Mouse (Mus musculus) CH12.LX (cell line): ENCODE data around the gene Hist1h2af. TPM values are rescaled to one million over a fixed set of nuclear protein-coding genes. Genes with fewer than 3 reads are reported as not detected.
"Not testable (repeated sequence)": the region's sequence is repeated elsewhere in the genome, so short reads cannot be mapped to it uniquely, and the experiment has no call there.

ENCODE experiments used
- DNase-seq: peaks from one replicate; pipeline ENCODE4 v3.0.0-alpha.2; 2013; ENCODE audit errors: extremely low read depth
- H3K27ac ChIP-seq: 2 replicates; pipeline ENCODE4 v1.5.1; 2012; ENCODE audit warnings: low read depth, mild to moderate bottlenecking, control low read depth, moderate library complexity; ENCODE audit not compliant: insufficient read depth
- H3K27me3 ChIP-seq: replicated peaks from 2 replicates; pipeline ENCODE3; 2012; ENCODE audit warnings: inconsistent platforms
- H3K36me3 ChIP-seq, 2 experiments: replicated peaks in 1 of 2; 2 replicates each; pipeline versions ENCODE3 to v1.6.1; 2012; ENCODE audit warnings: inconsistent platforms in 1 of 2, low read length in 1 of 2, mild to moderate bottlenecking in 1 of 2, mixed read lengths in 1 of 2, moderate library complexity in 1 of 2; ENCODE audit not compliant: control insufficient read depth in 1 of 2, insufficient read depth in 1 of 2
- H3K4me1 ChIP-seq, 2 experiments: 2 replicates each; pipeline ENCODE4 v1.6.1; 2012; ENCODE audit warnings: inconsistent platforms in 1 of 2, moderate library complexity in 1 of 2; ENCODE audit not compliant: insufficient read depth in 2 of 2, control insufficient read depth in 1 of 2
- H3K4me2 ChIP-seq: 2 replicates; pipeline ENCODE4 v1.6.1; 2012; ENCODE audit warnings: low read depth, mild to moderate bottlenecking, control low read depth; ENCODE audit not compliant: poor library complexity, insufficient read depth, severe bottlenecking
- H3K4me3 ChIP-seq, 3 experiments: fragments of 150-350 bp in 1 of 3; sonication (generic) in 1 of 3; replicated peaks in 1 of 3; 2 replicates each; pipeline versions ENCODE3 to v1.5.1; 2011 to 2012; ENCODE audit warnings: low read depth in 2 of 3, low read length in 2 of 3, mild to moderate bottlenecking in 2 of 3, moderate library complexity in 2 of 3, control low read depth in 1 of 3, improper control_type of control experiment in 1 of 3, inconsistent platforms in 1 of 3, mixed read lengths in 1 of 3; ENCODE audit not compliant: poor library complexity in 1 of 3
- H3K79me2 ChIP-seq: replicated peaks from 2 replicates; pipeline ENCODE4 v1.6.1; 2012; ENCODE audit warnings: mild to moderate bottlenecking, moderate library complexity; ENCODE audit not compliant: control insufficient read depth, poor library complexity, insufficient read depth, severe bottlenecking; ENCODE audit errors: extremely low read depth
- H3K9ac ChIP-seq: 2 replicates; pipeline ENCODE4 v1.6.1; 2012; ENCODE audit warnings: low read depth, mild to moderate bottlenecking, control low read depth, moderate library complexity; ENCODE audit not compliant: insufficient read depth
- H3K9me3 ChIP-seq: replicated peaks from 2 replicates; pipeline ENCODE3; 2012; ENCODE audit warnings: low read length, inconsistent platforms, mixed read lengths
- CHD1 ChIP-seq: IDR thresholded peaks from 2 replicates; pipeline ENCODE4 v1.6.1; 2012; ENCODE audit warnings: low read depth, low read length, improper control_type of control experiment, inconsistent platforms
- CHD2 ChIP-seq: IDR thresholded peaks from 2 replicates; pipeline ENCODE4 v1.6.1; 2011; ENCODE audit warnings: low read length, improper control_type of control experiment
- E2F4 ChIP-seq: IDR thresholded peaks from 2 replicates; pipeline ENCODE4 v1.6.1; 2011; ENCODE audit warnings: low read depth, low read length, improper control_type of control experiment; ENCODE audit not compliant: insufficient replicate concordance
- HCFC1 ChIP-seq: IDR thresholded peaks from 2 replicates; pipeline ENCODE4 v1.6.1; 2012; ENCODE audit warnings: low read depth, mild to moderate bottlenecking, inconsistent platforms, low read length, improper control_type of control experiment
- MEF2A ChIP-seq: IDR thresholded peaks from 2 replicates; pipeline ENCODE4 v1.6.1; 2014; ENCODE audit warnings: low read depth, mild to moderate bottlenecking, inconsistent platforms, low read length, improper control_type of control experiment, borderline replicate concordance
- MXI1 ChIP-seq: IDR thresholded peaks from 2 replicates; pipeline ENCODE4 v1.6.1; 2011; ENCODE audit warnings: mild to moderate bottlenecking, low read depth, low read length, improper control_type of control experiment
- NELFE ChIP-seq: IDR thresholded peaks from 2 replicates; pipeline ENCODE4 v1.6.1; 2011; ENCODE audit warnings: low read depth, low read length, improper control_type of control experiment
- NRF1 ChIP-seq: IDR thresholded peaks from 2 replicates; pipeline ENCODE4 v1.6.1; 2014; ENCODE audit warnings: low read depth, mild to moderate bottlenecking, inconsistent platforms, low read length, improper control_type of control experiment, moderate library complexity
- POLR2A ChIP-seq: IDR thresholded peaks from 2 replicates; pipeline ENCODE4 v1.6.1; 2011; ENCODE audit warnings: low read depth, mild to moderate bottlenecking, improper control_type of control experiment, low read length
- POLR2AphosphoS2 ChIP-seq: IDR thresholded peaks from 2 replicates; pipeline ENCODE4 v1.6.1; 2011; ENCODE audit warnings: low read depth, low read length, improper control_type of control experiment
- RCOR1 ChIP-seq: conservative IDR thresholded peaks from 2 replicates; pipeline ENCODE4 v1.6.1; 2012; ENCODE audit warnings: low read depth, mild to moderate bottlenecking, inconsistent platforms, low read length, improper control_type of control experiment
- SIN3A ChIP-seq: IDR thresholded peaks from 2 replicates; pipeline ENCODE4 v1.6.1; 2012; ENCODE audit warnings: low read length, improper control_type of control experiment, inconsistent platforms
- TBP ChIP-seq: conservative IDR thresholded peaks from 2 replicates; pipeline ENCODE4 v1.6.1; 2011; ENCODE audit warnings: low read depth, low read length, improper control_type of control experiment
- TCF12 ChIP-seq: IDR thresholded peaks from 2 replicates; pipeline ENCODE4 v1.6.1; 2014; ENCODE audit warnings: low read depth, mild to moderate bottlenecking, inconsistent platforms, low read length, improper control_type of control experiment
- UBTF ChIP-seq: IDR thresholded peaks from 2 replicates; pipeline ENCODE4 v1.6.1; 2012; ENCODE audit warnings: low read depth, mild to moderate bottlenecking, inconsistent platforms, low read length, improper control_type of control experiment, moderate library complexity
- ZMIZ1 ChIP-seq: IDR thresholded peaks from 2 replicates; pipeline ENCODE4 v1.6.1; 2012; ENCODE audit warnings: low read depth, mild to moderate bottlenecking, inconsistent platforms, low read length, improper control_type of control experiment
- dilution Hi-C: fragments of 300-500 bp; cut with MboI; formaldehyde crosslinking; loops from 2 replicates; pipeline ENCODE4 v1.14.3; 2020; ENCODE audit warnings: low sequenced_read_pairs; ENCODE audit not compliant: extremely low pct_unique_long_range_greater_than_20kb, extremely low pct_ligation_motif_present
- in situ Hi-C: fragments of 300-500 bp; cut with MboI; formaldehyde crosslinking; loops from 3 replicates; pipeline ENCODE4 v1.14.3; 2019; ENCODE audit warnings: low sequenced_read_pairs, low pct_ligation_motif_present, low pct_unique_long_range_greater_than_20kb, mixed read lengths
- polyA plus RNA-seq: library from polyadenylated mRNA; unstranded; fragments of >175 nt; gene quantifications from 2 replicates; pipeline ENCODE4 v1.2.1, GENCODE M21; 2012; ENCODE audit warnings: low read depth; ENCODE audit not compliant: insufficient read length
- total RNA-seq, 2 experiments: library from RNA; depleted of rRNA; stranded (reverse); fragments of 300-350 nt in 1 of 2; fragments of >200 nt in 1 of 2; gene quantifications; 2 replicates each; pipeline ENCODE4 v1.2.3; 2012 to 2014

Hist1h2af gene
- total and polyA plus RNA-seq, 3 experiments = 57.1 to 932 (median 68.6) TPM

DNA sequence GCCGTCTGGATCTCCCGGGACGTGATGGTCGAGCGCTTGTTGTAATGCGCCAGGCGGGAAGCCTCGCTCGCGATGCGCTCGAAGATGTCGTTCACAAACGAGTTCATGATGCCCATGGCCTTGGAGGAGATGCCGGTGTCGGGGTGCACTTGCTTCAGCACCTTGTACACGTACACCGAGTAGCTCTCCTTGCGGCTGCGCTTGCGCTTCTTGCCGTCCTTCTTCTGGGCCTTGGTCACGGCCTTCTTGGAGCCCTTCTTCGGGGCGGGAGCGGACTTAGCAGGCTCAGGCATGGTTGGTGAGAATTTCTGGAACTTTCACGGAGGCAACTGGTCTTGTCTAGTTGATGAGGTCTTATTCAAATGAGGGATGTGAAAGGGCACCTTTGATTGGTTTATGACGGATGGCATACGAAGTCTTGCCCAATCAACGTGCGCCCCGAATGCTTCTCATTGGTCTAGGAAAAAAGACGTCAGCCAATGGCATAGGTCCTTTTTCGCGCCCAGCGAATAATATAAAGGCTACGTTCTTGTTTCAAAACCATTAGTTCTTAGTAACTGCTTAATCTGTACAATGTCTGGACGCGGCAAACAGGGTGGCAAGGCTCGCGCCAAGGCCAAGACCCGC is 40.3 kb downstream of the Hist1h2af start, which contains the start of the genes Hist1h2bf and Hist1h2ad:
TSS of gene Hist1h2bf (minus strand) at position 299 of the 627 bp plus-strand sequence.
TSS of gene Hist1h2ad (plus strand) at position 484 of the 627 bp plus-strand sequence.
- Histone ChIP-seq H3K4me1 (peaks cover 0 to 15% of the 10 kb centered on the region in 2 experiments; a peak in 2 of 4 replicates), H3K9ac (peak within 1 kb of the TSS; percentile 91), H3K27ac (peak within 1 kb of the TSS; percentile 93), H3K4me3 (peak within 1 kb of the TSS; percentile 34 to 59 (median 39)), H3K4me2 (peak within 1 kb of the TSS; percentile 76)
- H3K36me3 ChIP-seq, H3K27me3 ChIP-seq, dilution Hi-C loops, H3K79me2 ChIP-seq, H3K9me3 ChIP-seq: not testable (repeated sequence)
- TF ChIP-seq E2F4 = peak; percentile 98
- peak; percentile 58; the same call in 1 of the 2 replicates for TF ChIP-seq MXI1
- peak; percentile 42 for TF ChIP-seq POLR2A
- 0 out of 2 replicates have a peak, but pooled peaks have one; percentile 24 for TF ChIP-seq MEF2A
- TF ChIP-seq TBP = peak; percentile 98
- peak; percentile 98 for TF ChIP-seq CHD2
- 0 out of 2 replicates have a peak, but pooled peaks have one; percentile 90 for TF ChIP-seq ZMIZ1
- TF ChIP-seq NRF1 = peak; percentile 18
- TF ChIP-seq TCF12 = peak; percentile 96
- peak; percentile 17; the same call in 1 of the 2 replicates for TF ChIP-seq HCFC1
- peak; percentile 5; the same call in 1 of the 2 replicates for TF ChIP-seq UBTF
- TF ChIP-seq SIN3A = 0 out of 2 replicates have a peak, but pooled peaks have one; percentile 57
- peak; percentile 99 for DNase-seq
- in situ Hi-C loops = loop anchor here (25.0 kb wide), 1 partner anchor 1837 kb away; the partner anchor contains the start of gene Hist1h4j

DNA sequence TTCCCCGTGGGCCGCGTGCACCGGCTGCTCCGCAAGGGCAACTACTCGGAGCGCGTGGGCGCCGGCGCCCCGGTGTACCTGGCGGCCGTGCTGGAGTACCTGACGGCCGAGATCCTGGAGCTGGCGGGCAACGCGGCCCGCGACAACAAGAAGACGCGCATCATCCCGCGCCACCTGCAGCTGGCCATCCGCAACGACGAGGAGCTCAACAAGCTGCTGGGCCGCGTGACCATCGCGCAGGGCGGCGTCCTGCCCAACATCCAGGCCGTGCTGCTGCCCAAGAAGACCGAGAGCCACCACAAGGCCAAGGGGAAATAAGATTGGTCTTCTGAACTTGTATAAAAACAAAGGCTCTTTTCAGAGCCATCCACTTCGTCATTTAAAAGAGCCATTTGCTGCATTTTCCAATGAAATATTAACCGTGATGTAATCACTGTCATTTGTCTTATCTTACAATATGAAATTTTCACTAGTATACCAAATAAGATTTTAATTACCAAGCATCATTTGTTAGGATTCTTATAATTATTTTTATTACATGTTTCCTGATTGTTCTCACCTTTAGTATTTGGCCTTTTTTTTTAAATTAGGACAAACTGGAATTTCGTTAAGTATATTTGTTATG is 41.0 kb downstream of the Hist1h2af start:
- peak overlapping the region in 1 of 3 experiments; percentile 15 for H3K4me3 ChIP-seq
- peak overlapping the region; percentile 66; the same call in 1 of the 2 replicates for H3K9ac ChIP-seq
- H3K27ac ChIP-seq = peak overlapping the region; percentile 77
- peaks cover 0 to 15% of the 10 kb centered on the region in 2 experiments; a peak in 2 of 4 replicates for H3K4me1 ChIP-seq
- in situ Hi-C loops = loop anchor here (25.0 kb wide), 1 partner anchor 1837 kb away; the partner anchor contains the start of gene Hist1h4j
- H3K79me2 ChIP-seq, H3K36me3 ChIP-seq, H3K27me3 ChIP-seq, H3K9me3 ChIP-seq, dilution Hi-C loops: not testable (repeated sequence)
- H3K4me2 ChIP-seq = peak overlapping the region; percentile 56; the same call in 1 of the 2 replicates
- TF ChIP-seq NELFE = peak; percentile 81
- TF ChIP-seq RCOR1 = 0 out of 2 replicates have a peak, but pooled peaks have one; percentile 45
- peak; percentile 92 for TF ChIP-seq POLR2AphosphoS2
- TF ChIP-seq SIN3A = 0 out of 2 replicates have a peak, but pooled peaks have one; percentile 3
- TF ChIP-seq ZMIZ1 = peak; percentile 98
- peak; percentile 85 for TF ChIP-seq POLR2A
- TF ChIP-seq CHD1 = peak; percentile 84
- TF ChIP-seq MEF2A = 0 out of 2 replicates have a peak, but pooled peaks have one; percentile 6
- peak; percentile 80; the same call in 1 of the 2 replicates for TF ChIP-seq UBTF
- peak; percentile 58 for DNase-seq
